Mouse (Mus musculus) neural tube, embryonic 11.5 days (tissue): Measurements from ENCODE around the gene Cd300e. TPM values are rescaled to one million over a fixed set of nuclear protein-coding genes. Genes with fewer than 3 reads are reported as not detected.

Experiments used
- polyA plus RNA-seq: library from polyadenylated mRNA; unstranded; fragments of >200 nt; fragmentation: Nextera tagmentation; extraction: Ambion mirVana; gene quantifications from 2 replicates; pipeline ENCODE4 v1.2.1, GENCODE M21; 2014

Gene Cd300e
- polyA plus RNA-seq, 1 experiment from 2014 or later: not detected

Other genes with a start within 250 kb of the Cd300e start
- gene Gprc5c, start 211.0 kb downstream of the Cd300e start, polyA plus RNA-seq: 24.4 and 26.0 TPM in 2 replicates
- gene Cd300a, start 172.1 kb downstream of the Cd300e start, polyA plus RNA-seq: 0.62 and 1.0 TPM in 2 replicates
- 0.20 TPM in 1 of 2 replicates, not detected in the other for gene Cd300lb, start 127.8 kb downstream of the Cd300e start, polyA plus RNA-seq
- gene Cd300c, start 93.0 kb downstream of the Cd300e start, polyA plus RNA-seq: 0.41 TPM in 1 of 2 replicates, not detected in the other
- gene Cd300ld, start 72.3 kb downstream of the Cd300e start, polyA plus RNA-seq: 0.28 TPM in 1 of 2 replicates, not detected in the other
- 0.55 and 1.1 TPM in 2 replicates for gene Cd300c2, start 60.3 kb downstream of the Cd300e start, polyA plus RNA-seq
- not detected in 2 replicates for gene Cd300ld2, start 46.0 kb downstream of the Cd300e start, polyA plus RNA-seq
- gene Cd300ld4, start 35.2 kb downstream of the Cd300e start, polyA plus RNA-seq: not detected in 2 replicates
- gene Cd300ld5, start 24.4 kb downstream of the Cd300e start, polyA plus RNA-seq: not detected in 2 replicates
- gene Cd300ld3, start 13.8 kb downstream of the Cd300e start, polyA plus RNA-seq: not detected in 2 replicates
- gene Rab37, start 29.3 kb upstream of the Cd300e start, polyA plus RNA-seq: 1.3 and 1.9 TPM in 2 replicates
- gene Cd300lf, start 71.8 kb upstream of the Cd300e start, polyA plus RNA-seq: not detected in 2 replicates
- gene Slc9a3r1, start 101.2 kb upstream of the Cd300e start, polyA plus RNA-seq: 43.4 and 44.1 TPM in 2 replicates
- 8.8 and 11.0 TPM in 2 replicates for gene Tmem104, start 125.3 kb upstream of the Cd300e start, polyA plus RNA-seq
- gene Nat9, start 125.7 kb upstream of the Cd300e start, polyA plus RNA-seq: 20.3 and 20.8 TPM in 2 replicates
- gene Grin2c, start 205.1 kb upstream of the Cd300e start, polyA plus RNA-seq: 0.57 and 0.85 TPM in 2 replicates
- 14.0 and 15.1 TPM in 2 replicates for gene Fdxr, start 214.9 kb upstream of the Cd300e start, polyA plus RNA-seq
- 0.18 and 0.24 TPM in 2 replicates for gene Fads6, start 235.5 kb upstream of the Cd300e start, polyA plus RNA-seq
- gene Otop2, start 245.0 kb upstream of the Cd300e start, polyA plus RNA-seq: not detected in 2 replicates